Mouse (Mus musculus) stomach, postnatal 0 days (tissue): ENCODE measurements around the gene Uqcrq.

Experiments
- CTCF ChIP-seq: IDR thresholded peaks from 2 replicates; pipeline ENCODE4 v1.5.1; 2016; ENCODE audit warnings: antibody characterized with exemption, low read depth, mild to moderate bottlenecking, moderate library complexity
- EP300 ChIP-seq: optimal IDR thresholded peaks from 2 replicates; pipeline ENCODE3; 2016; ENCODE audit warnings: antibody characterized with exemption

GRCm38 (mm10) chr11:53393856-53394255, 36.8 kb downstream of the Uqcrq start:
- TF ChIP-seq CTCF: no peak
- TF ChIP-seq EP300: no peak
